Mouse (Mus musculus): Measurements from ENCODE around the gene Ksr1. TPM values are rescaled to one million over a fixed set of nuclear protein-coding genes. Genes with fewer than 3 reads are reported as not detected.

Gene Ksr1
- polyA plus RNA-seq, 1 experiment from 2014 or later = 10.8 TPM

GRCm38 (mm10) chr11:78980083-78980634 is 166.0 kb downstream of the Ksr1 start:
- Histone ChIP-seq H3K4me1 (ENCODE audit: control insufficient read depth, insufficient read depth, low read length) (0 out of 2 replicates have a peak, but pooled peaks cover 3% of the 10 kb centered on the region), H3K27me3 (replicated peaks; ENCODE audit: control insufficient read depth, insufficient read depth, low read length) (no peaks in the 10 kb centered on the region), H3K36me3 (ENCODE audit: control insufficient read depth, insufficient read depth, low read length) (no peaks in the 10 kb centered on the region), H3K9ac (ENCODE audit: low read depth, low read length) (no peak overlapping the region), H3K27ac (replicated peaks; ENCODE audit: low read depth, low read length) (no peak overlapping the region), H3K4me2 (ENCODE audit: low read depth, low read length) (no peak overlapping the region), H3K9me3 (ENCODE audit: control insufficient read depth, low read length) (no peaks in the 10 kb centered on the region), H3K4me3 (ENCODE audit: low read depth, low read length) (no peak overlapping the region)
- no peak for DNase-seq (ENCODE audit: low spot score)
- ATAC-seq (ENCODE audit: low read depth) = no peak
- WGBS = 80% methylated on average over 4 of the region's 4 CpGs

DNA sequence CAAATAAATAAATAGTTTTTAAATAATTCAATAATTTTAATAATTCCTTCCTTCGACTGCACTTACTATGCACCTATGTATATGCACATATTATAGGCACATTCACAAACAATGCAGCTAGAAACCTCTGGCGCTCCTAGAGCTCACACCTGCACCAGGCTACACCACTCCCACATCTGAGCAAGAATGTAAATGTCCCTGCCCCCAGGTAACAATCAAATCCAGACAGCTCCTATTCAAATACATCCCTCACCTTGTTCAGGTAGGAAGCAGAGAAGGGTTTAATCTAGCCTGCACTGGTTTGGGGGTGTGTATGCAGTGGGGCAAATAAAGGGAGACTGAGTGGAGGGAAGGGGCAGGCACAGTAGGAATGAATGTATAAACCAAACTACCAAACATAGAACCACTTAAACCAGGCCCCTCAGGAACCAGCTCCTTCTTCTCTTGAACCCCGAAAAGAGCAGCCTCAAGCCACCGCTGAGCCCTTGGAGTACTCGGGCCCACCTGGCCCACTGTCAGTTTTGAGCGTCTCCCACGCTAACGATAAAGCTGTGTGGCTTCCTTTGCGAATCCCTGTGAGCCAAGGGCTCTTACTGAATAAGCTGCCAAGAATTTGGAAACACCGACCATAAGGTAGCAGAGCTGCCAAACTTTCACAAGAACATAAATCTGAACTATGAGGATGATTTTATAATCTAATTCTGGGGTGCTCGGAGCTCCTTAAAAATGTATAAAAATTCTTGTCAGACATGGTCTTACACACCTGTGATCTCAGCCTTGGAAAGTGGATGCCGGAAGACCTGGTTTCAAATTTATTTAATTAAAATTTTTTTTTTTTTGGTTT is 167.8 kb downstream of the Ksr1 start:
- no peak for ATAC-seq (ENCODE audit: low read depth)
- WGBS = 76% methylated on average over 12 of the region's 12 CpGs
- Histone ChIP-seq H3K27me3 (replicated peaks; ENCODE audit: control insufficient read depth, insufficient read depth, low read length) (no peaks in the 10 kb centered on the region), H3K36me3 (ENCODE audit: control insufficient read depth, insufficient read depth, low read length) (no peaks in the 10 kb centered on the region), H3K9ac (ENCODE audit: low read depth, low read length) (no peak overlapping the region), H3K4me3 (ENCODE audit: low read depth, low read length) (no peak overlapping the region), H3K4me1 (ENCODE audit: control insufficient read depth, insufficient read depth, low read length) (0 out of 2 replicates have a peak, but pooled peaks cover 5% of the 10 kb centered on the region), H3K9me3 (ENCODE audit: control insufficient read depth, low read length) (no peaks in the 10 kb centered on the region), H3K27ac (replicated peaks; ENCODE audit: low read depth, low read length) (no peak overlapping the region), H3K4me2 (ENCODE audit: low read depth, low read length) (no peak overlapping the region)
- peak; percentile 25 for DNase-seq (ENCODE audit: low spot score)

GRCm38 (mm10) chr11:78976731-78977510 is 169.3 kb downstream of the Ksr1 start:
- H3K9me3 ChIP-seq (ENCODE audit: control insufficient read depth, low read length) = no peaks in the 10 kb centered on the region
- H3K4me1 ChIP-seq (ENCODE audit: control insufficient read depth, insufficient read depth, low read length) = peaks cover 14% of the 10 kb centered on the region; the same call in 1 of the 2 replicates
- no peak for DNase-seq (ENCODE audit: low spot score)
- 73% methylated on average over 8 of the region's 8 CpGs for WGBS
- H3K9ac ChIP-seq (ENCODE audit: low read depth, low read length) = no peak overlapping the region
- no peak for ATAC-seq (ENCODE audit: low read depth)
- H3K36me3 ChIP-seq (ENCODE audit: control insufficient read depth, insufficient read depth, low read length) = no peaks in the 10 kb centered on the region
- H3K4me2 ChIP-seq (ENCODE audit: low read depth, low read length) = no peak overlapping the region
- no peaks in the 10 kb centered on the region for H3K27me3 ChIP-seq (replicated peaks; ENCODE audit: control insufficient read depth, insufficient read depth, low read length)
- no peak overlapping the region for H3K4me3 ChIP-seq (ENCODE audit: low read depth, low read length)
- H3K27ac ChIP-seq (replicated peaks; ENCODE audit: low read depth, low read length) = no peak overlapping the region

DNA sequence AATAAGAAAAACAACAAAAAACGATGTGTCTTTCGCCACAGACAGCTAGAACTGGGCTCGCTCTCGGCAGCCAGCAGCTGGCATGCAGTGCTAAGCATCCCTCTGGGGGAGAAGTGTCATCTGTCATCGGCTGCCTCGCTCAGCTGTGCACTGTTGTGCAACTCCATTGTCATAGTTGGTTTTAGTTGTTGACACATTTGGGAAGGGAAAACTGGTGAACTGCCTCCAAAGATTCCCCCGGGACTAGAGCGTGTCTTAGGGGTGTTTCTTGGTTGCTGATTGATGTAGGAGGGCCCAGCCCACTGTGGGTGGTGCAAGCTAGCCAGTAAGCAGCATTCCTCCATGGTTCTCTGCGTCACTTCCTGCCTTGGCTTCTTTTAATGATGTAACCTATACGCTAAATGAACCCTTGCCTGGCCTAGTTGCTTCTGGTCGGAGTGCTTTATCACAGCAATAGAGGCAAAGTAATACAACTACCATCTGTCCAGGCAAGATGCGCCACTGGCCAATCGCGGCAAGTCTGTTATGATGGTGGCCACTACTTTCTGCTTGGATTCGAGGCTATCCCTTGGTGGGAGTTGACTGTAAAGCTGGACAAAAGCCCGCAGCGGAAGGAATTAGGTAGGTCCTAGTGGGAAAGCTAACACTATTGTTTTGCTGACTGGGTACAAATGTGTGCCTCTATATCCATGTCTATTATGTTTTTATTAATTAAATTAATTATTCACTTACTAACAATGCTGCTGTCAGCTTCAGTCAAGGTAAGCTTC is 172.6 kb downstream of the Ksr1 start:
- peak; percentile 88 for DNase-seq (ENCODE audit: low spot score)
- Histone ChIP-seq H3K9ac (ENCODE audit: low read depth, low read length) (no peak overlapping the region), H3K4me1 (ENCODE audit: control insufficient read depth, insufficient read depth, low read length) (peaks cover 14% of the 10 kb centered on the region; the same call in 1 of the 2 replicates), H3K27ac (replicated peaks; ENCODE audit: low read depth, low read length) (peak overlapping the region; percentile 28), H3K4me3 (ENCODE audit: low read depth, low read length) (no peak overlapping the region), H3K36me3 (ENCODE audit: control insufficient read depth, insufficient read depth, low read length) (no peaks in the 10 kb centered on the region), H3K27me3 (replicated peaks; ENCODE audit: control insufficient read depth, insufficient read depth, low read length) (no peaks in the 10 kb centered on the region), H3K9me3 (ENCODE audit: control insufficient read depth, low read length) (no peaks in the 10 kb centered on the region), H3K4me2 (ENCODE audit: low read depth, low read length) (peak overlapping the region; percentile 1; the same call in 1 of the 2 replicates)
- 58% methylated on average over 17 of the region's 17 CpGs for WGBS
- peak; percentile 83 for ATAC-seq (ENCODE audit: low read depth)

- H3K27me3 ChIP-seq (replicated peaks; ENCODE audit: control insufficient read depth, insufficient read depth, low read length) = no peaks in the 10 kb centered on the region
- peak overlapping the region; percentile 28; the same call in 1 of the 2 replicates for H3K27ac ChIP-seq (replicated peaks; ENCODE audit: low read depth, low read length)
- H3K9me3 ChIP-seq (ENCODE audit: control insufficient read depth, low read length) = no peaks in the 10 kb centered on the region
- H3K4me2 ChIP-seq (ENCODE audit: low read depth, low read length) = peak overlapping the region; percentile 1; the same call in 1 of the 2 replicates
- no peak overlapping the region for H3K4me3 ChIP-seq (ENCODE audit: low read depth, low read length)
- ATAC-seq (ENCODE audit: low read depth) = peak; percentile 41; the same call in 1 of the 2 replicates
- no peaks in the 10 kb centered on the region for H3K36me3 ChIP-seq (ENCODE audit: control insufficient read depth, insufficient read depth, low read length)
- peaks cover 14% of the 10 kb centered on the region; the same call in 1 of the 2 replicates for H3K4me1 ChIP-seq (ENCODE audit: control insufficient read depth, insufficient read depth, low read length)
- WGBS = 31% methylated on average over 8 of the region's 8 CpGs
- no peak overlapping the region for H3K9ac ChIP-seq (ENCODE audit: low read depth, low read length)
- DNase-seq (ENCODE audit: low spot score) = peak; percentile 10
These were observed 173.3 kb downstream of the Ksr1 start for GRCm38 (mm10) chr11:78972811-78973351.

DNA sequence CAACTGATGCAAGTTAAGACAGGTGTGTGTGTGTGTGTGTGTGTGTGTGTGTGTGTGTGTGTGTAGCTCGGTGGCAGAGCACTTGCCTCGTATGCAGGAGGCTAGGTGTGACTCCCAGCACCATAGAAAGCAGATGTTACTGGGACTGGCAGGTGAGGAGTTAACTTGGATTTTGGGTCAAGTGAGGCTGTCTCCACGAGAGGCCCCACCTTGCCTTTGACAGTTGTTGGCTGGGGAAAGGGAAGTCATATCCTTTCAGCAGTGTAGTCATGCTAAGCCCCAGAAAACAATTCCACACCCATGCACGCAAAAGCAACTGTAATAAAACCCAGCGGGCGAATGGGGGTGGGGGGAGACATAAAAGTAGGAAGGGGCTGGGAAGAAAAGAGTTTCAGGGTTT is 173.9 kb downstream of the Ksr1 start:
- DNase-seq (ENCODE audit: low spot score) (peak; percentile 49), ATAC-seq (ENCODE audit: low read depth) (no peak)
- WGBS = 23% methylated on average over 6 of the region's 6 CpGs
- H3K27me3 ChIP-seq (replicated peaks; ENCODE audit: control insufficient read depth, insufficient read depth, low read length) = no peaks in the 10 kb centered on the region
- no peak overlapping the region for H3K4me3 ChIP-seq (ENCODE audit: low read depth, low read length)
- H3K27ac ChIP-seq (replicated peaks; ENCODE audit: low read depth, low read length) = no peak overlapping the region
- no peak overlapping the region for H3K4me2 ChIP-seq (ENCODE audit: low read depth, low read length)
- peaks cover 14% of the 10 kb centered on the region; the same call in 1 of the 2 replicates for H3K4me1 ChIP-seq (ENCODE audit: control insufficient read depth, insufficient read depth, low read length)
- H3K9me3 ChIP-seq (ENCODE audit: control insufficient read depth, low read length) = no peaks in the 10 kb centered on the region
- no peak overlapping the region for H3K9ac ChIP-seq (ENCODE audit: low read depth, low read length)
- H3K36me3 ChIP-seq (ENCODE audit: control insufficient read depth, insufficient read depth, low read length) = no peaks in the 10 kb centered on the region

DNA sequence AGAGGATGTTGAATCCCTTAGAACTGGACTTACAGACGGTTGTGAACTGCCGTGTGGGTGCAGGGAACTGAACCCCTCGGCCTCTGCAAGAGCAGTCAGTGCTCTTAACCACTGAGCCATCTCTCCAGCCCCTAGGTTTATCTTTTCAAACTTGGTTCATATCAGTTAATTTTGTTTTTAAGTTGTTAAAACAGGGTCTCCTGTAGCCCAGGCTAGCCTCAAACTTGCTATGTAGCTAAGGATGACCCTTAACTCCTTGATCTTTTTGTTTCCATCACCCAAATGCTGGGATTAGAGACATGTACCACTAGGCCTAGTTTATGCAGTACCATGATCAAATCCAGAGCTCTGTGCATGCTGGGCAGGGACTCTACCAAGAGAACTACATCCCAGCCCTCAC is 174.5 kb downstream of the Ksr1 start:
- H3K27me3 ChIP-seq (replicated peaks; ENCODE audit: control insufficient read depth, insufficient read depth, low read length) = no peaks in the 10 kb centered on the region
- H3K27ac ChIP-seq (replicated peaks; ENCODE audit: low read depth, low read length) = no peak overlapping the region
- H3K36me3 ChIP-seq (ENCODE audit: control insufficient read depth, insufficient read depth, low read length) = no peaks in the 10 kb centered on the region
- DNase-seq (ENCODE audit: low spot score) (no peak), ATAC-seq (ENCODE audit: low read depth) (no peak)
- 80% methylated on average over 3 of the region's 3 CpGs for WGBS
- H3K4me1 ChIP-seq (ENCODE audit: control insufficient read depth, insufficient read depth, low read length) = peaks cover 14% of the 10 kb centered on the region; the same call in 1 of the 2 replicates
- H3K9ac ChIP-seq (ENCODE audit: low read depth, low read length) = no peak overlapping the region
- no peaks in the 10 kb centered on the region for H3K9me3 ChIP-seq (ENCODE audit: control insufficient read depth, low read length)
- H3K4me3 ChIP-seq (ENCODE audit: low read depth, low read length) = no peak overlapping the region
- H3K4me2 ChIP-seq (ENCODE audit: low read depth, low read length) = no peak overlapping the region

Data from embryonic facial prominence, embryonic 14.5 days (tissue).